Mouse (Mus musculus): ENCODE data around the gene Gm20388. TPM values are rescaled to one million over a fixed set of nuclear protein-coding genes. Genes with fewer than 3 reads are reported as not detected.

Gm20388 gene
- polyA plus RNA-seq, 1 experiment from 2014 or later, result 7.4 TPM

DNA sequence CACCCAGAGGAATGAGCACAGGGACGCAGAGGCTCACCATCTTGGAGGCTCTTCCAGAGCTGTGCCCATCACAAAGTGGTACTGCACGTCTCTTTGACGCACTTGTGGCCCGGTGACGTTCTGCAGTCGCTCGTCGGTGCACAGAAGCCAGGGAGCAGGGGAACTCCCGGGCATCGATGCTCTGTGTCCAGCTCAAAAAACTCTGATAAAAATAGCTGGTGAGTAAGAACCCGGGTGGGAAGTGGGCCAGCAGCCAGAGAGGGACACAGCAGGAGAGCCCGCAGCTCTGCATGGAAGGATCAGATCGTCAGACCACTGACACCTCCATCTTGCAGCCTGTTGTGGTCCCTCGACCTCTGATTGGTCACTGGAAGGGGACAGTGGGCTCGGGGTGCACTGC is 77.4 kb downstream of the Gm20388 start:
- H3K27ac ChIP-seq (ENCODE audit: low read length), result no peak overlapping the region
- WGBS, result 59% methylated on average over 15 of the region's 15 CpGs

DNA sequence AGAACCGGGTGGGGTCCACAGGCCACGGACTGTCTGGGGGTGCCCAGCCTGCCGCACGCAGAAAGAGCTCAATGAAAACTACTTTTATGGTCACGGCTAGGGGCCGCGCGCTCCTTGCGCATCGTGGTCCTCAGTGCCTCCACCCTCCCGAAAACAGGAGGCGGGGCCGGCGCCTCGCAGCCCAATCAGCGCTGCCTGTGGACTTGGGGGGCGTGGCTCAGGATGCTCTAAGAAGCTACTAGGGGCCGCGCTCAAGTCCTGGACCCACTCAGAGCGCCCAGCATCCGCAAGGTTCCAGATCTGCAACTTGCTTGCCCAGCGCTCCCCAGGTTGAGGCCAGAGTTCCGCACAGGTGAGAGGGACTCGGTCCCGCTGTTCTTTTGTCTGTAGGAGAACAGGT is 81.6 kb downstream of the Gm20388 start, which contains the start of gene Crispld2:
TSS of gene Crispld2 (plus strand) at position 190 of the 400 bp plus-strand sequence.
- peak within 1 kb of the TSS; percentile 62 for H3K9ac ChIP-seq (ENCODE audit: low read length)
- no peaks in the 10 kb centered on the region for H3K36me3 ChIP-seq (ENCODE audit: control insufficient read depth, insufficient read depth, low read length)
- peaks cover 10% of the 10 kb centered on the region; the same call in 1 of the 2 replicates for H3K4me1 ChIP-seq (ENCODE audit: control insufficient read depth, insufficient read depth, low read length)
- peaks cover 23% of the 10 kb centered on the region for H3K27me3 ChIP-seq (ENCODE audit: control insufficient read depth, insufficient read depth, low read length)
- peak within 1 kb of the TSS; percentile 40 for H3K4me3 ChIP-seq (replicated peaks; ENCODE audit: low read length)
- H3K27ac ChIP-seq (ENCODE audit: low read length), result no peak within 1 kb of the TSS
- peak; percentile 93 for ATAC-seq (ENCODE audit: insufficient read depth, low FRiP score)
- peak within 1 kb of the TSS; percentile 48 for H3K4me2 ChIP-seq (ENCODE audit: low read depth, low read length)
- no peaks in the 10 kb centered on the region for H3K9me3 ChIP-seq (replicated peaks; ENCODE audit: control insufficient read depth, low read length)
- WGBS, result 1% methylated on average over 25 of the region's 25 CpGs

More for the DNA sequence above, 77.4 kb downstream of the Gm20388 start:
- no peaks in the 10 kb centered on the region; the same call in 1 of the 2 replicates for H3K4me1 ChIP-seq (ENCODE audit: control insufficient read depth, insufficient read depth, low read length)
- H3K27me3 ChIP-seq (ENCODE audit: control insufficient read depth, insufficient read depth, low read length), result peaks cover 22% of the 10 kb centered on the region
- H3K9ac ChIP-seq (ENCODE audit: low read length), result no peak overlapping the region
- no peaks in the 10 kb centered on the region for H3K9me3 ChIP-seq (replicated peaks; ENCODE audit: control insufficient read depth, low read length)
- no peaks in the 10 kb centered on the region for H3K36me3 ChIP-seq (ENCODE audit: control insufficient read depth, insufficient read depth, low read length)
- H3K4me3 ChIP-seq (replicated peaks; ENCODE audit: low read length), result no peak overlapping the region
- no peak overlapping the region for H3K4me2 ChIP-seq (ENCODE audit: low read depth, low read length)
- no peak for ATAC-seq (ENCODE audit: insufficient read depth, low FRiP score)

DNA sequence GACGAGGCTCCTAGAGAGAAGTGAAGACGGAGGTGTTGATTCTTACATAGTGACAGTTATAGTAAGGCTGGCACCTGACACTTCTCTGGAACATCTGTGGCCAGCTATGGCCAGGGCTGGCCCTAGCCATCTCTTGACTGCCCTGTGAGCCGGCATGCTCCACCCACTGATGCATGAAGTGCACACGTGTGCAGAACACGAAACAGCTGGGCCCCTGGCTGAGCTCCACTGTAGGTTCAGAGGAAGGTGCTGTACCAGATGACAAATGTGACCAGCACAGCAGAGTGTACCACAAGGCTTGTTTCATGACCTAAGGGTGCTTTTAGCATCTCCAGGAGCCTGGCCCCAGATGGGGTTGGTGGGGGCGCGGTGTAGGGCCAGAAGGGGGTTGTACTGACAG is 83.5 kb downstream of the Gm20388 start:
- 39% methylated on average over 7 of the region's 7 CpGs for WGBS
- H3K4me2 ChIP-seq (ENCODE audit: low read depth, low read length), result peak overlapping the region; percentile 48; the same call in 1 of the 2 replicates
- H3K27me3 ChIP-seq (ENCODE audit: control insufficient read depth, insufficient read depth, low read length), result peaks cover 23% of the 10 kb centered on the region
- H3K36me3 ChIP-seq (ENCODE audit: control insufficient read depth, insufficient read depth, low read length), result no peaks in the 10 kb centered on the region
- peak overlapping the region; percentile 1; the same call in 1 of the 2 replicates for H3K9ac ChIP-seq (ENCODE audit: low read length)
- H3K4me1 ChIP-seq (ENCODE audit: control insufficient read depth, insufficient read depth, low read length), result peaks cover 10% of the 10 kb centered on the region; the same call in 1 of the 2 replicates
- ATAC-seq (ENCODE audit: insufficient read depth, low FRiP score), result 0 out of 2 replicates have a peak, but pooled peaks have one; percentile 1
- H3K27ac ChIP-seq (ENCODE audit: low read length), result no peak overlapping the region
- peak overlapping the region; percentile 40 for H3K4me3 ChIP-seq (replicated peaks; ENCODE audit: low read length)
- no peaks in the 10 kb centered on the region for H3K9me3 ChIP-seq (replicated peaks; ENCODE audit: control insufficient read depth, low read length)

DNA sequence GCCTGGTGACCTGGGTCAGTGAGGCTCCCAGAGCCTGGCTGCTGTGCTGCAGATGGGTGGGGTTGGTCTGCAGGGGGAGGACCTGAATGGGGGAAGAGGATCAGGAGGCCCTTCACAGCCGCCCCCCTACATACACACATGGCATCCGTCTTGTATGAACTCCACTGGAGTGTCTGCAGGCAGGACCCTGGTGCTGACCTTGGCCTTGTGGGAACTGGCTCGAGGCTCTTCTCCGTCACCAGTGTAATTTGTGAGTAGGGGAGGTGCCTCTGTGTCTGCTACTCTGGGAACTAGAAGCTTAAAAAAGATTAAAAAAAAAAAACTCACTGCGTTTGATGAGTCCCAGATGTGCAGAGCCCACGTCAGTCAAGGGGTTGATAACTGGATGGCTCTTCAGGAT is 83.9 kb downstream of the Gm20388 start:
- H3K9me3 ChIP-seq (replicated peaks; ENCODE audit: control insufficient read depth, low read length), result no peaks in the 10 kb centered on the region
- ATAC-seq (ENCODE audit: insufficient read depth, low FRiP score), result peak; percentile 31; the same call in 1 of the 2 replicates
- peaks cover 10% of the 10 kb centered on the region; the same call in 1 of the 2 replicates for H3K4me1 ChIP-seq (ENCODE audit: control insufficient read depth, insufficient read depth, low read length)
- H3K27ac ChIP-seq (ENCODE audit: low read length), result no peak overlapping the region
- no peaks in the 10 kb centered on the region for H3K36me3 ChIP-seq (ENCODE audit: control insufficient read depth, insufficient read depth, low read length)
- peak overlapping the region; percentile 40 for H3K4me3 ChIP-seq (replicated peaks; ENCODE audit: low read length)
- WGBS, result 31% methylated on average over 6 of the region's 6 CpGs
- H3K4me2 ChIP-seq (ENCODE audit: low read depth, low read length), result peak overlapping the region; percentile 48; the same call in 1 of the 2 replicates
- peaks cover 23% of the 10 kb centered on the region for H3K27me3 ChIP-seq (ENCODE audit: control insufficient read depth, insufficient read depth, low read length)
- peak overlapping the region; percentile 1; the same call in 1 of the 2 replicates for H3K9ac ChIP-seq (ENCODE audit: low read length)

DNA sequence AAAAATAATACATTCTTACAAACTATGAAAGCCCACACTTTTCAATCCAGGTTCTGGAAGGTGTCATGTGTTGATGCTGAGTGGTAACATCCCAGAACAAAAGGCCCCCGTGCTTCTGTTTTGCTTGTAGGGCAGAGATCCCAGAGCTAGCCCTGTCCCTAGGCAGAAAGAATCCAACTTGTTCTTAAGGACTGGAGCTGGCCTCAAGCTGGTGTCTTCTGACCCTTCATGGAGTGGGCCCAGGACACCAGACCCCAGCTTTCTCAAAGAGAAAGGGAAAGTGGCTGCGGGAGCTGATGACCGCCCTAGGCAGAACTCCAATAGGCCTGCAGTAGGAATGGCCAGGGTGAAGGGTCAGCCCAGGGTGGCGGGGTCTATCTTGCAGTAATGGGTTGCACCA is 86.6 kb downstream of the Gm20388 start:
- no peak overlapping the region for H3K27ac ChIP-seq (ENCODE audit: low read length)
- H3K9ac ChIP-seq (ENCODE audit: low read length), result no peak overlapping the region
- H3K27me3 ChIP-seq (ENCODE audit: control insufficient read depth, insufficient read depth, low read length), result peaks cover 9% of the 10 kb centered on the region; the same call in 1 of the 2 replicates
- no peaks in the 10 kb centered on the region for H3K9me3 ChIP-seq (replicated peaks; ENCODE audit: control insufficient read depth, low read length)
- ATAC-seq (ENCODE audit: insufficient read depth, low FRiP score), result no peak
- H3K4me1 ChIP-seq (ENCODE audit: control insufficient read depth, insufficient read depth, low read length), result peaks cover 10% of the 10 kb centered on the region
- no peaks in the 10 kb centered on the region for H3K36me3 ChIP-seq (ENCODE audit: control insufficient read depth, insufficient read depth, low read length)
- no peak overlapping the region for H3K4me2 ChIP-seq (ENCODE audit: low read depth, low read length)
- 84% methylated on average over 4 of the region's 4 CpGs for WGBS
- H3K4me3 ChIP-seq (replicated peaks; ENCODE audit: low read length), result no peak overlapping the region

DNA sequence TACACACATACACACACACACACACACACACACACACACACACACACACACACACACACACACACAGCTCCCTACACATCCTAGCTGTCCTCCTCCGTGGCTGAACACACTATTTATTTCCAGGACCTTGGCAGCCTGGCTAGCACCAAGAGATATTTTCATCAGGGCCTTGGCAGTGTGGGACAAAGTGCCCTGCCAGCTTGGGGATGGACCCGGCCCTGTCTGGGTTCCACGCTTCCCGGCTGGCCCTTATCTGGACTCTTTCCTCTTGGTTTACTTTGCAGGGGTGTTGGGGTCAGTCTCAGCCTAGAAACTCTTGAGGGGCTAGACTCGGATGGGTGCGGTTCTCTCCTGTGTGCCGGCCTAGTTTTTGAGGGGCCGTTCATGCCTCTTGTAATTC is 89.8 kb downstream of the Gm20388 start:
- Histone ChIP-seq H3K4me2 (ENCODE audit: low read depth, low read length) (no peak overlapping the region), H3K9me3 (replicated peaks; ENCODE audit: control insufficient read depth, low read length) (no peaks in the 10 kb centered on the region), H3K27ac (ENCODE audit: low read length) (peak overlapping the region; percentile 47; the same call in 1 of the 2 replicates), H3K9ac (ENCODE audit: low read length) (no peak overlapping the region), H3K4me1 (ENCODE audit: control insufficient read depth, insufficient read depth, low read length) (peaks cover 18% of the 10 kb centered on the region), H3K4me3 (replicated peaks; ENCODE audit: low read length) (no peak overlapping the region), H3K27me3 (ENCODE audit: control insufficient read depth, insufficient read depth, low read length) (no peaks in the 10 kb centered on the region), H3K36me3 (ENCODE audit: control insufficient read depth, insufficient read depth, low read length) (no peaks in the 10 kb centered on the region)
- ATAC-seq (ENCODE audit: insufficient read depth, low FRiP score), result no peak
- 19% methylated on average over 8 of the region's 8 CpGs for WGBS

DNA sequence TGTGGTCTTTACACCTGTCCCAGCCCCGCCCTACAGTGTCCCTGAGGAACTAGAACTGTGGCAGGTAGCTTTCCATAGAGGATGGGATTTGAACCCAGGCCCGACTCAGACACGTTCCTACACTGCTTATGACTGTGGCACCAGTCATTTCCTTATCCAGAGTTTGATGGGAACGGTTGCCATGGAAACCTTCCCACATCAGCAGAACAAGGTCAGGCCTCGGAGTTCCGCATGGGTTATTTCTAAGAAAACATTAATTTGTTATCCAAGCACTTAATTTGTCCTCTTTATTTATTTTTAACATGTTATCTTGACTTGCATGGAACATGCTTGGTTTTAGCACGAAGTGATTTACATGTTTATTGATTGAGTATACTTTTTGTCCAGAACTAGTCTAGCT is 91.1 kb downstream of the Gm20388 start:
- H3K4me3 ChIP-seq (replicated peaks; ENCODE audit: low read length), result no peak overlapping the region
- H3K36me3 ChIP-seq (ENCODE audit: control insufficient read depth, insufficient read depth, low read length), result no peaks in the 10 kb centered on the region
- peaks cover 23% of the 10 kb centered on the region for H3K4me1 ChIP-seq (ENCODE audit: control insufficient read depth, insufficient read depth, low read length)
- ATAC-seq (ENCODE audit: insufficient read depth, low FRiP score), result no peak
- no peaks in the 10 kb centered on the region for H3K27me3 ChIP-seq (ENCODE audit: control insufficient read depth, insufficient read depth, low read length)
- H3K27ac ChIP-seq (ENCODE audit: low read length), result no peak overlapping the region
- no peaks in the 10 kb centered on the region for H3K9me3 ChIP-seq (replicated peaks; ENCODE audit: control insufficient read depth, low read length)
- H3K9ac ChIP-seq (ENCODE audit: low read length), result no peak overlapping the region
- H3K4me2 ChIP-seq (ENCODE audit: low read depth, low read length), result no peak overlapping the region
- WGBS, result 65% methylated on average over 7 of the region's 7 CpGs

DNA sequence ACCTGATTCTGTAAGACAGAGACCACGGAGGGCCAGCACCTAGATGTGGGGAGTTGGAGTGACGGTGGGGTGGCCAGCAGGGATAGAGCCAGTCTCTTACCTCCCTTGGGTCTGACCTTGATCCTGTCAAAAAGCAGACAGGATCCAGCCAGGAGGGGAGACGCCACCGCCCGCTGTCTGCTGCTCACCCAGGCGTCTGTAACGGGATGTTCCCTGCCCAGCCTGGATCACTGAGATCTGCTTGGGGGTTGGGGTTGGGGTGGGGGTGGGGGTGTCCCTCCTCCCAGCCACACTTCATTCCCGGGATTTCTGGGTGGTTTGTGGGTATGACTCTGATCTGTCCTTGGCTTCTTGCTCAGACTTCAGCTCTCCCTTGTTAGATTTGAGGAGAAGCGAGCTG is 91.7 kb downstream of the Gm20388 start:
- ATAC-seq (ENCODE audit: insufficient read depth, low FRiP score), result no peak
- Histone ChIP-seq H3K4me1 (ENCODE audit: control insufficient read depth, insufficient read depth, low read length) (peaks cover 23% of the 10 kb centered on the region), H3K27ac (ENCODE audit: low read length) (peak overlapping the region; percentile 84), H3K27me3 (ENCODE audit: control insufficient read depth, insufficient read depth, low read length) (no peaks in the 10 kb centered on the region), H3K9ac (ENCODE audit: low read length) (no peak overlapping the region), H3K9me3 (replicated peaks; ENCODE audit: control insufficient read depth, low read length) (no peaks in the 10 kb centered on the region), H3K4me2 (ENCODE audit: low read depth, low read length) (no peak overlapping the region), H3K4me3 (replicated peaks; ENCODE audit: low read length) (no peak overlapping the region), H3K36me3 (ENCODE audit: control insufficient read depth, insufficient read depth, low read length) (no peaks in the 10 kb centered on the region)
- 54% methylated on average over 9 of the region's 9 CpGs for WGBS

DNA sequence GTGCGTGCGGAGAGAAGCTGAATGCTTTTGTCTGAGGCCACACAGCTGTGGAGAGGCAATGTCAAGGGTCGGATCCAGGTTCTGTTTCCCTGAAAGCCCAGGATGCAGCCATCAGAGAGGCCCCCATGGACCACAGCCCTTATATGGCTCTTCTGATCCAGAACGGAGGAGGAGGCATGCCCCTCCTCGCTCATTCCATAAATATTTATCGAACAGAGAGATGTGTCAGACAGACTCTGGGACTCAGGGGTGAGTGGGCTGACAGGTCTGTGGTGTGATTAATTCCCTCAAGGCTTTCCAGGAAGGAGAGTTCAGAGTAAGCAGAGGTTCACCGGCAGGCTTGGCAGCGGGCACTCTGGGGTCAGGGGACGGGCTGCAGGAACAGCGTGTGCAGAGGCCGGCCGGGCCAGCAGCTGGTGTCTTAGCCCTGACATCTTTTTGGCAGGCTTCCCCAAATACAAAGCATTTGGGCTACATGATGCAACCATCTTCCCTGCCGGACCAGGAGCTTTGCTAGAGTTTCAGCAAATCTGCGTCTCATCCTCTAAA is 93.6 kb downstream of the Gm20388 start:
- Histone ChIP-seq H3K27ac (ENCODE audit: low read length) (peak overlapping the region; percentile 84), H3K36me3 (ENCODE audit: control insufficient read depth, insufficient read depth, low read length) (no peaks in the 10 kb centered on the region), H3K4me2 (ENCODE audit: low read depth, low read length) (0 out of 2 replicates have a peak overlapping the region, but pooled peaks have one; percentile 2), H3K9ac (ENCODE audit: low read length) (no peak overlapping the region), H3K27me3 (ENCODE audit: control insufficient read depth, insufficient read depth, low read length) (no peaks in the 10 kb centered on the region), H3K4me1 (ENCODE audit: control insufficient read depth, insufficient read depth, low read length) (peaks cover 23% of the 10 kb centered on the region), H3K9me3 (replicated peaks; ENCODE audit: control insufficient read depth, low read length) (no peaks in the 10 kb centered on the region), H3K4me3 (replicated peaks; ENCODE audit: low read length) (no peak overlapping the region)
- peak; percentile 78 for ATAC-seq (ENCODE audit: insufficient read depth, low FRiP score)
- 13% methylated on average over 14 of the region's 14 CpGs for WGBS
